Mouse (Mus musculus) testis, adult 2 months (tissue): ENCODE data around the gene E030018B13Rik.

ENCODE experiments used
- CTCF ChIP-seq: fragments of 200-500 bp; IDR thresholded peaks from 2 replicates; pipeline ENCODE4 v1.5.1; 2012; ENCODE audit warnings: low read depth, mild to moderate bottlenecking, inconsistent platforms, low read length, moderate library complexity; ENCODE audit not compliant: control insufficient read depth, insufficient read depth, insufficient replicate concordance
- POLR2A ChIP-seq: fragments of 200-500 bp; IDR thresholded peaks from 2 replicates; pipeline ENCODE4 v1.6.1; 2012; ENCODE audit warnings: low read depth, mild to moderate bottlenecking, inconsistent platforms, low read length, moderate library complexity; ENCODE audit not compliant: control insufficient read depth

- TF ChIP-seq POLR2A (no peak), CTCF (no peak)
These were observed 5.7 kb upstream of the E030018B13Rik start for GRCm38 (mm10) chr7:63910912-63911311.
